Mouse (Mus musculus) hindbrain, embryonic 13.5 days (tissue): ENCODE measurements around the gene Itpr2. TPM values are rescaled to one million over a fixed set of nuclear protein-coding genes. Genes with fewer than 3 reads are reported as not detected.

ENCODE experiments used
- ATAC-seq: fragments of 200-750 bp; cut with Nextera tagmentation; 2 replicates; pipeline ENCODE4 v1.8.0; 2017; ENCODE audit warnings: moderate TSS enrichment; ENCODE audit not compliant: low FRiP score
- H3K27ac ChIP-seq: fragments of 300-500 bp; sonication (generic); 2 replicates; pipeline ENCODE4 v1.5.1; 2015; ENCODE audit warnings: inconsistent platforms, mild to moderate bottlenecking, moderate library complexity
- H3K27me3 ChIP-seq: fragments of 300-500 bp; sonication (generic); 2 replicates; pipeline ENCODE4 v1.6.1; 2015; ENCODE audit warnings: mild to moderate bottlenecking, inconsistent platforms
- H3K36me3 ChIP-seq: fragments of 300-500 bp; sonication (generic); 2 replicates; pipeline ENCODE4 v1.6.1; 2015; ENCODE audit warnings: mild to moderate bottlenecking, inconsistent platforms
- H3K4me1 ChIP-seq: fragments of 300-500 bp; sonication (generic); replicated peaks from 2 replicates; pipeline ENCODE4 v1.6.1; 2015; ENCODE audit warnings: inconsistent platforms
- H3K4me2 ChIP-seq: fragments of 300-500 bp; sonication (generic); 2 replicates; pipeline ENCODE4 v1.6.1; 2015; ENCODE audit warnings: inconsistent platforms, mild to moderate bottlenecking, moderate library complexity
- H3K4me3 ChIP-seq: fragments of 300-500 bp; sonication (generic); 2 replicates; pipeline ENCODE4 v1.5.1; 2015; ENCODE audit warnings: mild to moderate bottlenecking, inconsistent platforms
- H3K9ac ChIP-seq: fragments of 300-500 bp; sonication (generic); 2 replicates; pipeline ENCODE4 v1.6.1; 2015; ENCODE audit warnings: mild to moderate bottlenecking, inconsistent platforms
- H3K9me3 ChIP-seq: fragments of 300-500 bp; sonication (generic); 2 replicates; pipeline ENCODE4 v1.6.1; 2016; ENCODE audit warnings: inconsistent platforms
- WGBS: fragments of 180-500 bp; shearing (Covaris S2); methylation state at CpG from one replicate; pipeline ENCODE4 v1.1.7; 2015; 5-methylcytosine and 5-hydroxymethylcytosine counted together
- polyA plus RNA-seq: library from polyadenylated mRNA; unstranded; fragments of >200 nt; fragmentation: Nextera tagmentation; extraction: Ambion mirVana; gene quantifications from 2 replicates; pipeline ENCODE4 v1.2.1, GENCODE M21; 2015

Itpr2 gene
- polyA plus RNA-seq, result 5.5 and 7.0 TPM in 2 replicates

- peak within 1 kb of the TSS; percentile 100 for H3K4me2 ChIP-seq
- WGBS, result under 1% methylated on average over 66 of the region's 70 CpGs
Observed at GRCm38 (mm10) chr6:146501866-146502804, at the start of gene Itpr2. TSS of gene Itpr2 (minus strand) at chr6:146502223.

GRCm38 (mm10) chr6:146551326-146551725, 49.3 kb upstream of the Itpr2 start:
- H3K9ac ChIP-seq, result no peak overlapping the region
- H3K27me3 ChIP-seq, result no peaks in the 10 kb centered on the region
- H3K4me2 ChIP-seq, result no peak overlapping the region
- peaks cover 82% of the 10 kb centered on the region for H3K36me3 ChIP-seq
- ATAC-seq, result no peak
- no peak overlapping the region for H3K4me3 ChIP-seq
- H3K9me3 ChIP-seq, result no peaks in the 10 kb centered on the region; the same call in 1 of the 2 replicates
- no peaks in the 10 kb centered on the region for H3K4me1 ChIP-seq
- no peak overlapping the region for H3K27ac ChIP-seq

More at GRCm38 (mm10) chr6:146501866-146502804, at the start of gene Itpr2:
- Histone ChIP-seq H3K9me3 (no peaks in the 10 kb centered on the region), H3K4me3 (peak within 1 kb of the TSS; percentile 57), H3K27me3 (peaks cover 50% of the 10 kb centered on the region), H3K36me3 (no peaks in the 10 kb centered on the region), H3K9ac (peak within 1 kb of the TSS; percentile 71), H3K27ac (peak within 1 kb of the TSS; percentile 23; the same call in 1 of the 2 replicates), H3K4me1 (peaks cover 24% of the 10 kb centered on the region)
- ATAC-seq, result peak; percentile 89

- H3K27me3 ChIP-seq, result no peaks in the 10 kb centered on the region
- no peaks in the 10 kb centered on the region for H3K9me3 ChIP-seq
- ATAC-seq, result no peak
- no peak overlapping the region for H3K27ac ChIP-seq
- peaks cover 83% of the 10 kb centered on the region for H3K36me3 ChIP-seq
- no peaks in the 10 kb centered on the region for H3K4me1 ChIP-seq
- no peak overlapping the region for H3K4me3 ChIP-seq
- WGBS, result 90% methylated on average over 2 of the region's 2 CpGs
- H3K4me2 ChIP-seq, result no peak overlapping the region
- H3K9ac ChIP-seq, result no peak overlapping the region
Observed at GRCm38 (mm10) chr6:146550421-146550820, 48.4 kb upstream of the Itpr2 start.

GRCm38 (mm10) chr6:146545289-146545865, 43.4 kb upstream of the Itpr2 start:
- Histone ChIP-seq H3K4me2 (no peak overlapping the region), H3K27me3 (no peaks in the 10 kb centered on the region), H3K36me3 (peaks cover 41% of the 10 kb centered on the region), H3K9me3 (no peaks in the 10 kb centered on the region), H3K9ac (no peak overlapping the region), H3K27ac (no peak overlapping the region), H3K4me1 (no peaks in the 10 kb centered on the region), H3K4me3 (no peak overlapping the region)
- 91% methylated on average over 5 of the region's 5 CpGs for WGBS
- no peak for ATAC-seq

- Histone ChIP-seq H3K4me2 (no peak overlapping the region), H3K9ac (no peak overlapping the region), H3K4me1 (no peaks in the 10 kb centered on the region), H3K27me3 (no peaks in the 10 kb centered on the region), H3K36me3 (peaks cover 34% of the 10 kb centered on the region), H3K4me3 (no peak overlapping the region), H3K27ac (no peak overlapping the region), H3K9me3 (no peaks in the 10 kb centered on the region)
- ATAC-seq, result no peak
- WGBS, result 93% methylated on average over 1 of the region's 1 CpGs
Observed at GRCm38 (mm10) chr6:146544622-146545021, 42.6 kb upstream of the Itpr2 start.

- ATAC-seq, result no peak
- Histone ChIP-seq H3K9me3 (no peaks in the 10 kb centered on the region), H3K4me3 (no peak overlapping the region), H3K27ac (no peak overlapping the region), H3K27me3 (no peaks in the 10 kb centered on the region), H3K4me2 (no peak overlapping the region), H3K9ac (no peak overlapping the region), H3K36me3 (0 out of 2 replicates have a peak, but pooled peaks cover under 1% of the 10 kb centered on the region), H3K4me1 (no peaks in the 10 kb centered on the region)
- 85% methylated on average over 3 of the region's 3 CpGs for whole genome bisulfite sequencing
Observed at GRCm38 (mm10) chr6:146540386-146540785, 38.4 kb upstream of the Itpr2 start.

- Histone ChIP-seq H3K36me3 (no peaks in the 10 kb centered on the region), H3K4me1 (no peaks in the 10 kb centered on the region), H3K27me3 (no peaks in the 10 kb centered on the region), H3K9ac (no peak overlapping the region), H3K9me3 (no peaks in the 10 kb centered on the region), H3K27ac (no peak overlapping the region), H3K4me3 (no peak overlapping the region), H3K4me2 (no peak overlapping the region)
- no peak for ATAC-seq
- WGBS, result 60% methylated on average over 4 of the region's 4 CpGs
Observed at GRCm38 (mm10) chr6:146538661-146539060, 36.6 kb upstream of the Itpr2 start.

- no peak for ATAC-seq
- Histone ChIP-seq H3K9ac (no peak overlapping the region), H3K27ac (no peak overlapping the region), H3K4me1 (no peaks in the 10 kb centered on the region), H3K9me3 (no peaks in the 10 kb centered on the region), H3K36me3 (no peaks in the 10 kb centered on the region), H3K27me3 (no peaks in the 10 kb centered on the region), H3K4me3 (no peak overlapping the region), H3K4me2 (no peak overlapping the region)
- 77% methylated on average over 2 of the region's 2 CpGs for WGBS
Observed at GRCm38 (mm10) chr6:146538071-146538470, 36.0 kb upstream of the Itpr2 start.

- no peaks in the 10 kb centered on the region for H3K9me3 ChIP-seq
- 94% methylated on average over 4 of the region's 4 CpGs for WGBS
- no peak overlapping the region for H3K4me2 ChIP-seq
- H3K4me3 ChIP-seq, result no peak overlapping the region
- H3K4me1 ChIP-seq, result no peaks in the 10 kb centered on the region
- no peaks in the 10 kb centered on the region for H3K36me3 ChIP-seq
- H3K27me3 ChIP-seq, result no peaks in the 10 kb centered on the region
- no peak overlapping the region for H3K9ac ChIP-seq
- no peak overlapping the region for H3K27ac ChIP-seq
- no peak for ATAC-seq
Observed at GRCm38 (mm10) chr6:146537111-146537510, 35.1 kb upstream of the Itpr2 start.

GRCm38 (mm10) chr6:146535501-146535900, 33.5 kb upstream of the Itpr2 start:
- WGBS, result 97% methylated on average over 5 of the region's 5 CpGs
- Histone ChIP-seq H3K4me3 (no peak overlapping the region), H3K4me2 (no peak overlapping the region), H3K27me3 (no peaks in the 10 kb centered on the region), H3K27ac (no peak overlapping the region), H3K4me1 (no peaks in the 10 kb centered on the region), H3K9me3 (no peaks in the 10 kb centered on the region), H3K9ac (no peak overlapping the region), H3K36me3 (no peaks in the 10 kb centered on the region)
- no peak for ATAC-seq

- WGBS, result 91% methylated on average over 4 of the region's 4 CpGs
- ATAC-seq, result no peak
Observed at GRCm38 (mm10) chr6:146533146-146533545, 31.1 kb upstream of the Itpr2 start.

GRCm38 (mm10) chr6:146530769-146531168, 28.7 kb upstream of the Itpr2 start:
- H3K36me3 ChIP-seq, result no peaks in the 10 kb centered on the region
- no peaks in the 10 kb centered on the region for H3K4me1 ChIP-seq
- 68% methylated on average over 5 of the region's 5 CpGs for WGBS
- no peak overlapping the region for H3K9ac ChIP-seq
- no peaks in the 10 kb centered on the region for H3K27me3 ChIP-seq
- H3K27ac ChIP-seq, result no peak overlapping the region
- H3K4me3 ChIP-seq, result no peak overlapping the region
- H3K4me2 ChIP-seq, result no peak overlapping the region
- ATAC-seq, result no peak
- no peaks in the 10 kb centered on the region for H3K9me3 ChIP-seq

More at GRCm38 (mm10) chr6:146533146-146533545, 31.1 kb upstream of the Itpr2 start:
- Histone ChIP-seq H3K27me3 (no peaks in the 10 kb centered on the region), H3K4me1 (no peaks in the 10 kb centered on the region), H3K36me3 (no peaks in the 10 kb centered on the region), H3K9ac (no peak overlapping the region), H3K27ac (no peak overlapping the region), H3K9me3 (no peaks in the 10 kb centered on the region), H3K4me3 (no peak overlapping the region), H3K4me2 (no peak overlapping the region)
